Mouse (Mus musculus) frontal cortex, adult 2 months (tissue): ENCODE results near the gene Folr2. TPM values are rescaled to one million over a fixed set of nuclear protein-coding genes. Genes with fewer than 3 reads are reported as not detected.

Source experiments
- DNase-seq, 2 experiments: peaks; one replicate each; pipeline ENCODE4 v3.0.0; 2022; ENCODE audit warnings: low spot score in 1 of 2; ENCODE audit errors: extremely low spot score in 1 of 2
- polyA plus RNA-seq: library from polyadenylated mRNA; depleted of rRNA; stranded (reverse); fragments of >200 nt; gene quantifications from 2 replicates; pipeline ENCODE4 v1.2.3, GENCODE M21; 2012; rRNA removed

The Folr2 gene
- polyA plus RNA-seq: 1.2 and 2.3 TPM in 2 replicates

GRCm38 (mm10) chr7:101857094-101857493 is at the start of gene Folr2:
Folr2 (minus strand) TSS chr7:101857194.
- DNase-seq: no peak

GRCm38 (mm10) chr7:101906696-101907095 is 49.7 kb upstream of the Folr2 start:
- no peak for DNase-seq

- DNase-seq: no peak
Observed at GRCm38 (mm10) chr7:101906287-101906681, 49.3 kb upstream of the Folr2 start, which contains the start of gene Tomt. Tomt (minus strand) TSS chr7:101906359.

- DNase-seq: peak; percentile 99 to 100
Observed at GRCm38 (mm10) chr7:101905561-101906286, 48.7 kb upstream of the Folr2 start, which contains the start of gene Lamtor1. Lamtor1 (plus strand) TSS chr7:101905904.

- DNase-seq: no peak
Observed at GRCm38 (mm10) chr7:101902846-101903245, 45.9 kb upstream of the Folr2 start.

GRCm38 (mm10) chr7:101901969-101902368 is 45.0 kb upstream of the Folr2 start:
- DNase-seq: no peak

GRCm38 (mm10) chr7:101900331-101901097 is 43.5 kb upstream of the Folr2 start:
- no peak for DNase-seq

- peak; percentile 98 to 99 for DNase-seq
Observed at GRCm38 (mm10) chr7:101896104-101897066, 39.4 kb upstream of the Folr2 start.

GRCm38 (mm10) chr7:101895695-101896094 is 38.7 kb upstream of the Folr2 start:
- no peak for DNase-seq

- DNase-seq: no peak
Observed at GRCm38 (mm10) chr7:101888460-101888859, 31.5 kb upstream of the Folr2 start.

- DNase-seq: no peak
Observed at GRCm38 (mm10) chr7:101886274-101886673, 29.3 kb upstream of the Folr2 start.

GRCm38 (mm10) chr7:101884160-101884559 is 27.2 kb upstream of the Folr2 start:
- no peak for DNase-seq

- DNase-seq: peak in 1 of 2 experiments; percentile 32
Observed at GRCm38 (mm10) chr7:101882413-101883154, 25.6 kb upstream of the Folr2 start.

- no peak for DNase-seq
Observed at GRCm38 (mm10) chr7:101880855-101881254, 23.9 kb upstream of the Folr2 start.

GRCm38 (mm10) chr7:101875978-101876377 is 19.0 kb upstream of the Folr2 start:
- no peak for DNase-seq

GRCm38 (mm10) chr7:101871296-101871695 is 14.3 kb upstream of the Folr2 start:
- no peak for DNase-seq

GRCm38 (mm10) chr7:101870629-101871028 is 13.6 kb upstream of the Folr2 start, which contains the start of gene Folr1:
Folr1 (minus strand) TSS chr7:101870788.
- DNase-seq: no peak

GRCm38 (mm10) chr7:101869163-101869500 is 12.1 kb upstream of the Folr2 start:
- DNase-seq: no peak

- no peak for DNase-seq
Observed at GRCm38 (mm10) chr7:101868241-101869162, 11.5 kb upstream of the Folr2 start.
